Mouse (Mus musculus) testis, adult 2 months (tissue): ENCODE data around the gene Capzb. TPM values are rescaled to one million over a fixed set of nuclear protein-coding genes. Genes with fewer than 3 reads are reported as not detected.

Experiments
- H3K27ac ChIP-seq: fragments of 200-500 bp; 2 replicates; pipeline ENCODE4 v1.5.1; 2012; ENCODE audit warnings: low read depth, low read length; ENCODE audit not compliant: control insufficient read depth, insufficient read depth
- H3K27me3 ChIP-seq: fragments of 200-500 bp; 2 replicates; pipeline ENCODE4 v1.6.1; 2012; ENCODE audit warnings: mild to moderate bottlenecking, low read length, moderate library complexity; ENCODE audit not compliant: control insufficient read depth, insufficient read depth
- H3K36me3 ChIP-seq: fragments of 200-500 bp; 2 replicates; pipeline ENCODE4 v1.6.1; 2012; ENCODE audit warnings: mild to moderate bottlenecking, low read length; ENCODE audit not compliant: control insufficient read depth, insufficient read depth
- H3K4me1 ChIP-seq: fragments of 200-500 bp; 2 replicates; pipeline ENCODE4 v1.6.1; 2012; ENCODE audit warnings: low read length; ENCODE audit not compliant: control insufficient read depth, insufficient read depth
- H3K4me3 ChIP-seq: fragments of 200-500 bp; 2 replicates; pipeline ENCODE4 v1.5.1; 2012; ENCODE audit warnings: low read depth, mild to moderate bottlenecking, low read length, moderate library complexity, mixed read lengths; ENCODE audit not compliant: control insufficient read depth
- CTCF ChIP-seq: fragments of 200-500 bp; IDR thresholded peaks from 2 replicates; pipeline ENCODE4 v1.5.1; 2012; ENCODE audit warnings: low read depth, mild to moderate bottlenecking, inconsistent platforms, low read length, moderate library complexity; ENCODE audit not compliant: control insufficient read depth, insufficient read depth, insufficient replicate concordance
- POLR2A ChIP-seq: fragments of 200-500 bp; IDR thresholded peaks from 2 replicates; pipeline ENCODE4 v1.6.1; 2012; ENCODE audit warnings: low read depth, mild to moderate bottlenecking, inconsistent platforms, low read length, moderate library complexity; ENCODE audit not compliant: control insufficient read depth
- polyA plus RNA-seq: library from polyadenylated mRNA; depleted of rRNA; stranded (reverse); fragments of >200 nt; gene quantifications from 2 replicates; pipeline ENCODE4 v1.2.3, GENCODE M21; 2012; rRNA removed

Gene Capzb
- polyA plus RNA-seq, 1 experiment, result 286 TPM

GRCm38 (mm10) chr4:139330605-139331004 lies 137.9 kb downstream of the Capzb start:
- no peaks in the 10 kb centered on the region for H3K27me3 ChIP-seq
- H3K4me1 ChIP-seq, result peaks cover 4% of the 10 kb centered on the region; the same call in 1 of the 2 replicates
- peak overlapping the region; percentile 64 for H3K4me3 ChIP-seq
- no peak overlapping the region for H3K27ac ChIP-seq
- no peaks in the 10 kb centered on the region for H3K36me3 ChIP-seq
- TF ChIP-seq POLR2A (no peak), CTCF (peak; percentile 59; the same call in 1 of the 2 replicates)

- Histone ChIP-seq H3K4me3 (no peak overlapping the region), H3K36me3 (no peaks in the 10 kb centered on the region), H3K27me3 (no peaks in the 10 kb centered on the region), H3K4me1 (peaks cover 11% of the 10 kb centered on the region), H3K27ac (no peak overlapping the region)
- TF ChIP-seq CTCF (no peak), POLR2A (no peak)
Measured at GRCm38 (mm10) chr4:139334631-139335295, 142.1 kb downstream of the Capzb start.

- Histone ChIP-seq H3K27me3 (no peaks in the 10 kb centered on the region), H3K36me3 (no peaks in the 10 kb centered on the region), H3K27ac (no peak overlapping the region), H3K4me3 (no peak overlapping the region), H3K4me1 (peaks cover 11% of the 10 kb centered on the region)
- TF ChIP-seq POLR2A (no peak), CTCF (no peak)
Measured at GRCm38 (mm10) chr4:139335507-139335906, 142.8 kb downstream of the Capzb start.

GRCm38 (mm10) chr4:139336822-139337483 lies 144.3 kb downstream of the Capzb start:
- peak overlapping the region; percentile 63; the same call in 1 of the 2 replicates for H3K27ac ChIP-seq
- peaks cover 8% of the 10 kb centered on the region for H3K4me1 ChIP-seq
- 0 out of 2 replicates have a peak, but pooled peaks have one; percentile 35 for TF ChIP-seq POLR2A
- peak; percentile 91; the same call in 1 of the 2 replicates for TF ChIP-seq CTCF
- no peaks in the 10 kb centered on the region for H3K27me3 ChIP-seq
- peak overlapping the region; percentile 76 for H3K4me3 ChIP-seq
- no peaks in the 10 kb centered on the region for H3K36me3 ChIP-seq

GRCm38 (mm10) chr4:139338145-139338544 lies 145.4 kb downstream of the Capzb start:
- H3K4me1 ChIP-seq, result peaks cover 8% of the 10 kb centered on the region
- no peak for TF ChIP-seq POLR2A
- no peak for TF ChIP-seq CTCF
- H3K4me3 ChIP-seq, result peak overlapping the region; percentile 77

GRCm38 (mm10) chr4:139340835-139341234 lies 148.1 kb downstream of the Capzb start:
- Histone ChIP-seq H3K27ac (no peak overlapping the region), H3K36me3 (no peaks in the 10 kb centered on the region), H3K4me3 (no peak overlapping the region), H3K27me3 (no peaks in the 10 kb centered on the region), H3K4me1 (peaks cover 8% of the 10 kb centered on the region)
- TF ChIP-seq CTCF (no peak), POLR2A (no peak)

More at GRCm38 (mm10) chr4:139338145-139338544, 145.4 kb downstream of the Capzb start:
- H3K27me3 ChIP-seq, result no peaks in the 10 kb centered on the region
- no peak overlapping the region for H3K27ac ChIP-seq
- H3K36me3 ChIP-seq, result no peaks in the 10 kb centered on the region

Other genes with a start within 250 kb of the Capzb start
- gene Rnf186, start 225.8 kb upstream of the Capzb start, polyA plus RNA-seq, result 0.46 TPM in 1 of 2 replicates, not detected in the other
- gene Tmco4, start 220.0 kb upstream of the Capzb start, polyA plus RNA-seq, result 3.3 and 3.4 TPM in 2 replicates
- 0.15 and 0.17 TPM in 2 replicates for gene Htr6, start 117.3 kb upstream of the Capzb start, polyA plus RNA-seq
- 5.4 and 10.1 TPM in 2 replicates for gene Nbl1, start 99.9 kb upstream of the Capzb start, polyA plus RNA-seq
- gene Minos1, start 61.8 kb upstream of the Capzb start, polyA plus RNA-seq, result 145 and 152 TPM in 2 replicates
- 5.5 and 5.7 TPM in 2 replicates for gene Pqlc2, start 117.8 kb downstream of the Capzb start, polyA plus RNA-seq
- gene Akr7a5, start 117.8 kb downstream of the Capzb start, polyA plus RNA-seq, result 19.7 and 20.7 TPM in 2 replicates
- gene Mrto4, start 159.7 kb downstream of the Capzb start, polyA plus RNA-seq, result 90.5 TPM in 2 replicates
- 12.6 and 14.4 TPM in 2 replicates for gene Emc1, start 159.7 kb downstream of the Capzb start, polyA plus RNA-seq
- 312 and 351 TPM in 2 replicates for gene Ubr4, start 159.7 kb downstream of the Capzb start, polyA plus RNA-seq